Mouse (Mus musculus) megakaryocyte progenitor cell, adult 5-6 weeks (primary cell): ENCODE results near the gene Mfap3. TPM values are rescaled to one million over a fixed set of nuclear protein-coding genes. Genes with fewer than 3 reads are reported as not detected.
"Not testable (repeated sequence)": the region's sequence is repeated elsewhere in the genome, so short reads cannot be mapped to it uniquely, and the experiment has no call there.

Experiments used
- ATAC-seq: replicated peaks from 2 replicates; pipeline ENCODE4 v1.8.0; 2016; ENCODE audit warnings: mild to moderate bottlenecking, moderate TSS enrichment, inconsistent platforms; ENCODE audit not compliant: poor library complexity
- total RNA-seq, 2 experiments: library from RNA; stranded (forward) in 1 of 2; stranded (reverse) in 1 of 2; fragments of 157-497, 149-512 nt in 1 of 2; fragments of 200-1000 nt in 1 of 2; gene quantifications; 2 replicates each; pipeline versions ENCODE4 v1.2.3 to v1.2.4; 2015 to 2017

Mfap3 gene
- total RNA-seq, 2 experiments from 2014 or later = 25.7 to 26.7 TPM

GRCm38 (mm10) chr11:57527506-57527905 is 9.0 kb downstream of the Mfap3 start:
- ATAC-seq = no peak

DNA sequence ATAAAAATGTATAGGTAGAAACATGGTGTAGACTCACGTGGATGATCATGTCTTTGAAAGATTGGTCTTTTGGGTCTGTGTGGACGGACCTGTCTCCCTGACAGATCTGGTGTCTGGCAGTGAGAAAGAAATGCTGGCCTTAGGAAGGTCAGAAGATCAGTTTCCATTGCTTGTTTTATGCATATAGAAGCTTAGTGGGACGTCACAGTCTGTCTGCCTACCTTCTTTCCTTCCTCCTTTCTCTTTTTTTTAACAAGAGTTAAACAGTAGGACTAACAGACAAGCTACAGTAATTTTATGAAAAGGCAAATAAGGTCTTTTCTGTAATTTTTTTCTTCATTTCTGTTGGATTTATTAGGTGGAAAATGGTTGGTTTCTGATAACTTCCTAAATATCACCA is 10.6 kb downstream of the Mfap3 start:
- no peak for ATAC-seq

DNA sequence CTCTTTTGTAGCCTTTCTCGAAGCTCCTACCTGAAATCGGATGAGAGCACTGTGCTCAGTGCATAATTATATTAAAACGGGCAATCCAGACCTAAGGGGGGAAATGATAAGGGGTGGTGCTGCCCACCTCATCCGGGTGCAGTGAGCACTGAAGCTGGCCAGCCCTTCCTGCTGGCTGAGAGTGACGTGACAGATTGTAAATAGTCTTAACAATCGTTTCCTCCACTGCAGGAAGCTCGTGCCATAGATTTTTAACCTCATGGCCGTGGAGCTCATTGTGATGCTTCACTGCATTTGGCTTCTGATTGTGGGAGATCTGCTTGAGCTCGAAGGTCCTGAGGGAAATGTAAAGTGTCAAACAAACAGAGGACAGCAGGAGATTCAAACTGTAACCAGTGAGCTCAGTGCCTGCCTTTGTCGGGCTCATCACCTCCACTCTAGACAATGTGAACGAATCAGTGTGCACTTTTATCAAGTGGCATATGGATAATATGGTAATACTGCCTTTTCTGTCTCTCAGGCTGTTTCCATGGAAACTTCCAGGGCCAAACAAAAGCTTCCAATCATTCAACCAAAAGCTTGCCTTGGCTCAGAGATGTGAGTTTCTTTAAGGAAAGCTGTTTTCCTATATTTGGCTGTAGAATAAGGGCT is 13.0 kb downstream of the Mfap3 start:
- ATAC-seq = no peak

GRCm38 (mm10) chr11:57532306-57532705 is 13.8 kb downstream of the Mfap3 start:
- no peak for ATAC-seq

DNA sequence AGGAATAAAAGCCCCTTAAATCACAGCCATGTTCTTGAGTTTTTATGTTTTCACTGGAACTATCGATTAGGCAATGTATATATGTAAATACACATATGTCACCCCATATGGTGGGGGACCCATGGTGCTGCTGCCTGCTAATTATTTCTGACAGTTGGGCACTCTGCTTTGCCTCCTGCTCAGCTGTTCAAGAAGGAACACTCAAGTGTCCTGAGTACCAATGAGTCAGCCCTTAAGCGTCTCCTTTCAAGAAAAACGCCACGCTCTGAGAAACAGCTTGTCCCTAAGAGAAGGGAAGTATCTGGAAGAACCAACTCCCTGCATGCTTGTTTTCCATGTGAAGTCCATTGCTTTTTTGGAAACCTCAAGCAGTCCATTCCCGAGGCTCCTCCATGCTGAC is 17.4 kb downstream of the Mfap3 start:
- ATAC-seq = no peak

DNA sequence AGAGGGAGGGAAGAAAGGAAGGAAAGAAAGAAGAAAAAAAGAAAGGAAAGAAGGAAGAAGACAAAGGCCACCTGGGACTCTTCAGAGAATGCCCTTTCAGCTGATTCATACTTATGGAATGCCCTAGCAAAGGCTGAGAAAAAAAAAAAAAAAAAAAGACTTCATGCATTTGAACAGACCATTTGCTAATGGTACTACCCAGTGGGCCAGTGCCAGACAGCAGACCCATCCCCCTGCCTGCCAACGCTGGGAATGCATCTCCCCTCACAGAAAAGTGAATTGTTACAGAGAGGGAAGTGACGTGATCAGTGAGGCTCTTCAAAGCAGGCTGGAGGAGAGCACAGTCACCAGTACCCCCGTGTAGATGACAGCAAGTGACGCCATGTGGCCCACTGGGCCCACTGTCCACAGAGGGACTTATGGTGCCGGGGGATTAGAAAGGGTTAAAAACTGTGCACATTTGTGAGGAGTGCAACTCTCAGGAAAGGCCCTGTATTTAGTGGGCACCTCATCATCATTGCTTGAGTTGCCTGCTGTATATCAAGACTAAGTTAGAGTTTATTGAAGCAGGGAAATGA is 21.5 kb downstream of the Mfap3 start:
- no peak for ATAC-seq

GRCm38 (mm10) chr11:57540681-57541080 is 22.2 kb downstream of the Mfap3 start:
- no peak for ATAC-seq

GRCm38 (mm10) chr11:57548618-57549550 is 30.4 kb downstream of the Mfap3 start:
- peak; percentile 96 for ATAC-seq

- peak; percentile 56 for ATAC-seq
Measured at GRCm38 (mm10) chr11:57550230-57550629, 31.8 kb downstream of the Mfap3 start.

- ATAC-seq = no peak
Measured at GRCm38 (mm10) chr11:57551016-57551415, 32.6 kb downstream of the Mfap3 start.

GRCm38 (mm10) chr11:57553015-57553780 is 34.7 kb downstream of the Mfap3 start:
- ATAC-seq = no peak

GRCm38 (mm10) chr11:57557936-57558335 is 39.5 kb downstream of the Mfap3 start:
- ATAC-seq = not testable (repeated sequence)

DNA sequence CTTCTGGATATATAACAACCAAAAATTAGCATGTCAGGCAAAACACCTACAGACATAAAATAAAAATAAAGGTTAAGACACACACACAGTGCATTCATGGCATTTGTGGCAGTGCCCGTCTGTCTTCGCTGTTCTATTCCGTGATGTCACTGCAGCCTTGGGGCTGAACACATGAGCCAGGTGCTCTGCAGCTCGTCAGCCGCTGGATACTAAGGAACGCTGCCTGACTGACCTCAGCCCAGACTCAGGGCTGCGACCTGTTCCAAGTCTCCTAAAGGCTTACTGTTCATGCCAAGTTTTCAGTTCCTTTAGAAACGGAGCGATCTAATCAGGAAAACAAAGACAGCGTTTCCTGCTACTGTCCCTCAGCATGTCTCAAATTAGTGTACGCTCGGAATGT is 46.1 kb downstream of the Mfap3 start:
- no peak for ATAC-seq

DNA sequence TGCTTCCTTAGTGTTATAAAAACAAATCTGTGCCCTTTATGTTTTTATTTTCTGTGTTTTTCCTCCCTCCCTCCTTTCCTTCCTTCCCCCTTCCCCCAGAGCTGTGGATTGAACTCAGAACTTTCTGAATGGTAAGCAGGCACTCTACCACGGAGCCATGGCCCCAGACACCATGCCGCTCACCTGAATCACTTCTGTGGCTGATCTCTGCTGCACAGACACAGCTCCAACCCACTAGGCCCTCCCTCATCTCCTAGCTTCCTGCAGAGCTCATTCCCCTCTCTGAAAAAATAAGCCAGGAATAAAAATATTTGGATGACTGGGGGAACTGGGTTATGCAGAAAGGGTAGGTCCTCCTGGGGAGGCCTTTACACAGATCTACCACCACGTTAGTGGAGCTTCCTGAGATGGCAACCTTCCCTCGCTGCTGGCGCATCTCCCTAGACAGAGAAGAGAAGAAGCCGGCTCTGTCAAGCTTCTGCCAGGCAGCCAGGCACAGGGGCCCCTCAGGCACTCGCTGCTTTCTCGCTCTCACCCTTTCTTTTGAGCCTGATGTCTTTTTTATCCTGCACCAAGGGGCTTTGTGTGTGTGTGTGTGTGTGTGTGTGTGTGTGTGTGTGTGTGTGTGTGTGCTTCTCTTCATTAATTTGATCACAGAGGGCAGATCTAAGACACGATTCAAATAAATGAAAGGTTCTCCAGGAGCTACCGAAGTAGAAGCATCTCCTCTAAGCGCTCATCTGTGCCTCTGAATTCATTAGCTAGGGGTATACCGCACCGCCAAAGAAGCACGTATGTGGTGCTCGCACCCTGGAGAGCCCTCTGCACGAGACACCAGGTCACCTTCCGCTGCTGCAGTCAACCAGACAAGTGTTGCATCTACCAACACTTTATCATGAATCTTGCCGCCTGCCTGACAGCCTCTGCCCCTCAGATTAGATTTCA is 47.9 kb downstream of the Mfap3 start:
- ATAC-seq = no peak

- ATAC-seq = peak; percentile 37; the same call in 1 of the 2 replicates
Measured at GRCm38 (mm10) chr11:57568950-57569490, 50.6 kb downstream of the Mfap3 start.

DNA sequence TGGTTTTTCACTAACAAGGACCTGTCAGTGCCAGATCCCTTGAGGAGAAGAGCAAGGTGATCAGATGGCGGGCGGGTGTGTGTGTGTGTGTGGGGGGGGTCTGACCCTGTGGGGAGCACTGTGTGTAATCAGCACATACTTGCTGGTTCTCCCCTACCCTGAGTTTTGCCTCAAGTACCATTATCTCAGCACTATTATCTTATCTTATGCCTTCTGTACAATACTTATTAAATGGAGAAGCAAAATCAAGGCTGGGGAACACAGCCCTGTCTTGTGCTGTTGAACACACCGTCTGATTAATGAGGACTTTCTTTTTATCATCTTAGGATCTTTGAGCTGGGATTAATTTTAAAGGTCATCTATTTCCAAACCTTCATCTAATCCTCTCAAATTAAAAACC is 52.6 kb downstream of the Mfap3 start:
- no peak for ATAC-seq

- ATAC-seq = no peak
Measured at GRCm38 (mm10) chr11:57573686-57574274, 55.3 kb downstream of the Mfap3 start.

- no peak for ATAC-seq
Measured at GRCm38 (mm10) chr11:57576871-57577515, 58.5 kb downstream of the Mfap3 start.
